Mouse (Mus musculus) myocyte (in vitro differentiated cells): ENCODE measurements around the gene Fam53a. TPM values are rescaled to one million over a fixed set of nuclear protein-coding genes. Genes with fewer than 3 reads are reported as not detected.

Experiments
- H3K27me3 ChIP-seq: one replicate; pipeline ENCODE4 v1.6.1; 2011; ENCODE audit not compliant: control insufficient read depth, insufficient read depth, insufficient read length
- H3K36me3 ChIP-seq: one replicate; pipeline ENCODE4 v1.6.1; 2011; ENCODE audit not compliant: control insufficient read depth, insufficient read depth
- H3K4me2 ChIP-seq: one replicate; pipeline ENCODE4 v1.6.1; 2011; ENCODE audit warnings: low read depth, control low read depth
- H3K4me3 ChIP-seq: one replicate; pipeline ENCODE4 v1.5.1; 2011; ENCODE audit warnings: mild to moderate bottlenecking, control low read depth, moderate library complexity
- H3K79me2 ChIP-seq: one replicate; pipeline ENCODE4 v1.6.1; 2011; ENCODE audit not compliant: control insufficient read depth, insufficient read depth
- H3ac ChIP-seq: one replicate; pipeline ENCODE4 v1.6.1; 2011; ENCODE audit not compliant: control insufficient read depth, insufficient read length
- CEBPB ChIP-seq: IDR thresholded peaks from 2 replicates; pipeline ENCODE4 v1.6.1; 2011; ENCODE audit warnings: mild to moderate bottlenecking, moderate library complexity; ENCODE audit not compliant: poor library complexity, insufficient read depth, severe bottlenecking
- E2F4 ChIP-seq: IDR thresholded peaks from one replicate; pipeline ENCODE4 v1.6.1; 2011; ENCODE audit warnings: mild to moderate bottlenecking, control low read depth, moderate library complexity; ENCODE audit not compliant: insufficient read depth
- MAX ChIP-seq: IDR thresholded peaks from one replicate; pipeline ENCODE4 v1.6.1; 2011; ENCODE audit warnings: low read depth, mild to moderate bottlenecking, control low read depth
- MYOD1 ChIP-seq, 3 experiments: IDR thresholded peaks; one replicate each; pipeline ENCODE4 v1.6.1; 2011; ENCODE audit warnings: control low read depth in 2 of 3, low read depth in 2 of 3, mild to moderate bottlenecking in 2 of 3, moderate library complexity in 1 of 3; ENCODE audit not compliant: insufficient read length in 2 of 3, control insufficient read depth in 1 of 3
- MYOG ChIP-seq, 3 experiments: IDR thresholded peaks; one replicate each; pipeline ENCODE4 v1.6.1; 2011; ENCODE audit warnings: control low read depth in 2 of 3, low read depth in 2 of 3, mild to moderate bottlenecking in 2 of 3; ENCODE audit not compliant: insufficient read length in 2 of 3, control insufficient read depth in 1 of 3, insufficient read depth in 1 of 3
- POLR2A ChIP-seq: IDR thresholded peaks from one replicate; pipeline ENCODE4 v1.6.1; 2011; ENCODE audit warnings: low read depth, mild to moderate bottlenecking, control low read depth, moderate library complexity; ENCODE audit not compliant: insufficient read length
- POLR2AphosphoS2 ChIP-seq: IDR thresholded peaks from one replicate; pipeline ENCODE4 v1.6.1; 2011; ENCODE audit warnings: low read depth, control low read depth; ENCODE audit not compliant: insufficient read length
- REST ChIP-seq: IDR thresholded peaks from one replicate; pipeline ENCODE4 v1.6.1; 2011; ENCODE audit warnings: mild to moderate bottlenecking, control low read depth, moderate library complexity; ENCODE audit not compliant: insufficient read depth, insufficient read length
- SRF ChIP-seq: IDR thresholded peaks from one replicate; pipeline ENCODE4 v1.6.1; 2011; ENCODE audit warnings: low read depth; ENCODE audit not compliant: control insufficient read depth, insufficient read length
- TCF12 ChIP-seq: IDR thresholded peaks from one replicate; pipeline ENCODE4 v1.6.1; 2011; ENCODE audit warnings: mild to moderate bottlenecking, control low read depth; ENCODE audit not compliant: poor library complexity, insufficient read depth, severe bottlenecking
- TCF3 ChIP-seq: IDR thresholded peaks from one replicate; pipeline ENCODE4 v1.6.1; 2011; ENCODE audit warnings: low read depth, control low read depth; ENCODE audit not compliant: insufficient read length
- USF1 ChIP-seq: IDR thresholded peaks from one replicate; pipeline ENCODE4 v1.6.1; 2011; ENCODE audit warnings: low read depth, mild to moderate bottlenecking, control low read depth, moderate library complexity
- polyA plus RNA-seq: library from polyadenylated mRNA; unstranded; fragments of >200 nt; fragmentation: generic; extraction: Trizol; gene quantifications from one replicate; pipeline ENCODE4 v1.2.1, GENCODE M21; 2012; ENCODE audit warnings: missing spikeins

Gene Fam53a
- polyA plus RNA-seq, 1 experiment, result 28.3 TPM

DNA sequence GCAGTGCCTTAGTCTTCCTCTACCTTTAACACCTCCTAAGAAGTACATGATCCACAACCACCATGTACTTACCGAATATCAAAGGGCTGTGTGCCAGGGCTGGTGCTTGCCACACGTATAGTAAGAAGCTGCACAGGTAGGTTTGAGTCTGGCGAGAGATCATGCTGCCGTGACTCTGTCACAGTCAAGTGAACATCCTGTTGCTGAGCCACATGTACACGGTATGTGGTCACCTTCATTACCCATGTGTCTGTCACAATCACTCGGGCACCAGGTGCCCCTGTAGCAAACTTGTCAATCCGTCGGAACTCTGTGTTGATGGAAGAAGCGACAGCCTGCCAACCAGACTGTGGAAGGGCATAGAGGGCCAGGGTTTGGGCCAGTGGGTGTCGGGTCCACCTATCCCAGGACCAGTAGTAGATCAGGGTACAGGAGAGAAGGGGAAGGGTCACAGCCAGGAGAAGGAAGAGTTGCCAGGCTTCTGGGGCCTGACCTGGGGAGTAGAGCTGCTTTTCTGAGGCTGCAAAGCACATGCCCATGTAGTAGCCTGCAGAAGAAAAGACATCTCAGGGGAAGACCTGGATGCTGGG is 25.9 kb upstream of the Fam53a start:
- TF ChIP-seq SRF (no peak), TCF12 (no peak), TCF3 (no peak), POLR2A (no peak), USF1 (no peak), CEBPB (no peak), MYOD1 (IDR thresholded peaks at IDR 0.05; ENCODE audit: control insufficient read depth in 1 of 3, insufficient read length in 2 of 3, low read depth in 2 of 3) (no peak), POLR2AphosphoS2 (no peak), MAX (no peak), REST (no peak), E2F4 (no peak)
- Histone ChIP-seq H3ac (no peak overlapping the region), H3K4me2 (peak overlapping the region; percentile 88), H3K4me3 (peak overlapping the region; percentile 97), H3K36me3 (no peaks in the 10 kb centered on the region), H3K27me3 (no peaks in the 10 kb centered on the region), H3K79me2 (peaks cover 59% of the 10 kb centered on the region)

DNA sequence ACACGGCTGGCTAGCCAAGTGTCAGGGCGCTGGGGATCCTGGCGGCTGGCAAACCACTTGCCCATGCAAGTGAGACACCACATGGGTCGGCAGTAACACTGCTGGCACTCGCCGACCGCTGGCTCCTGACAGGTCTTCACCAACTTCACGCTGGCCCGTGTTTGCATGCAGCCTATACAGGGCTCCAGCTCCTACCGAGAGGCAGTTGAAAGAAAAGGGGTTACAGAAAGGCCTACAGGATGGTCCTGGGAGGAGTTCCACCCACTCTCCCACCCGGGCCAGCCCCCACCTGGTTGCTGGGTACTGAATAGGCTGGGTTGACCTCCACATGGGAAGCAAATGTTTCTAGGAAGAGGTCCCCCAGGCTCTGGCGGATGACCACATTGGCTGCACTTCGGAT is 25.0 kb upstream of the Fam53a start:
- H3K36me3 ChIP-seq, result peaks cover under 1% of the 10 kb centered on the region
- no peak for TF ChIP-seq TCF3
- TF ChIP-seq MYOD1 (IDR thresholded peaks at IDR 0.05; ENCODE audit: control insufficient read depth in 1 of 3, insufficient read length in 2 of 3, low read depth in 2 of 3), result no peak
- TF ChIP-seq E2F4, result no peak
- no peak for TF ChIP-seq SRF
- no peak for TF ChIP-seq POLR2AphosphoS2
- TF ChIP-seq USF1, result no peak
- TF ChIP-seq POLR2A, result no peak
- TF ChIP-seq MYOG (IDR thresholded peaks at IDR 0.05; ENCODE audit: control insufficient read depth in 1 of 3, insufficient read depth in 1 of 3, insufficient read length in 2 of 3, low read depth in 2 of 3), result no peak
- no peak for TF ChIP-seq CEBPB
- TF ChIP-seq REST, result no peak
- no peak for TF ChIP-seq TCF12
- TF ChIP-seq MAX, result no peak
- no peaks in the 10 kb centered on the region for H3K27me3 ChIP-seq
- no peak overlapping the region for H3ac ChIP-seq
- H3K4me2 ChIP-seq, result no peak overlapping the region
- no peak overlapping the region for H3K4me3 ChIP-seq
- peaks cover 59% of the 10 kb centered on the region for H3K79me2 ChIP-seq

GRCm38 (mm10) chr5:33652783-33653173 is 23.3 kb upstream of the Fam53a start:
- H3K36me3 ChIP-seq, result peaks cover 5% of the 10 kb centered on the region

DNA sequence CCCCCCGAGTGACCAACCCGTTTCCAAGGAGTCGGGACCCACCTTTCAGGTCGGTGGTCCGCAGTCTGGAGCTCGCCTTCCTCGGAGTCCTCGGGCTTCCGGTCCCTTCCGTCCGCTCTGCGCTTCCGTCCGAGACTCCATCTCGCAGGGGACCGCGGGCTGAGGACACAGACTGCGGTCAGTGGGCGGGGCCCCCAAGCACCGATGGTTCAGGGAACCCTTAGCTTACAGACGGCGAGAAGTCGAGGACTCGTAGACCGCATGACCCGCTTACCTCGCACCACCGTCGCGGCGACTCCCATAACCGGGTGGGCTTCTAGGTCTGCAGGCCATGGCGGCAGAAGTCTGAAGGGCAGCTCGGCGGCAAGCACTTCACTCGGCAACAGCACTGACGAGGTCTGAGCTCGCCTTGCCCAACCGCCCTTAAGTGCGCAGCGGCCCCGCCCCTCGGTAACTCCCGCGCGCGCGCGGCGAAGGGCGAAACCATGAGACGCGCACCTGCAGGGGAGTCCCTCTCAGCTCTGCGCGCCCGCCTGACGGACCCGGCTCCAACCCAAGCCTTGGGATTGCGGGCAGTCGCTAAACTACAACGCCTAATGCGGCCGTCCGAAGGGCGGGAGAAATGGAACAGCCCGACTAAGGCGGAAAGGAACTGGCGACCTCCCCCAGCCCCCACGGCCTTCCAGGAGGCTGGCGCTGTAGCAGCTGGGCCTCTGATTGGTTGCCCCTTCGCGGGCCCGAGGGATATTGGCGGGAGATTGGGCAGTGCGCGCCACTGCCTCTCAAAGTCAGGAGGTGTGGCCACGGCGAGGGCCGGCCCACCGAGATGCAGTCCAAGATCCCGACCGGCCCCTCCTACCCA is 22.7 kb upstream of the Fam53a start, which contains the start of gene Slbp:
Gene Slbp (minus strand): TSS at position 654 of the 862 bp plus-strand sequence.
- TF ChIP-seq TCF12 (no peak), CEBPB (no peak), E2F4 (peak; percentile 82), MAX (no peak), MYOD1 (IDR thresholded peaks at IDR 0.05; ENCODE audit: control insufficient read depth in 1 of 3, insufficient read length in 2 of 3, low read depth in 2 of 3) (peak in 2 of 3 experiments; percentile 1 to 13), TCF3 (no peak), SRF (peak; percentile 59), USF1 (no peak), POLR2A (peak; percentile 99), REST (no peak), MYOG (IDR thresholded peaks at IDR 0.05; ENCODE audit: control insufficient read depth in 1 of 3, insufficient read depth in 1 of 3, insufficient read length in 2 of 3, low read depth in 2 of 3) (peak in 1 of 3 experiments; percentile 1), POLR2AphosphoS2 (peak; percentile 98)
- Histone ChIP-seq H3K79me2 (peaks cover 63% of the 10 kb centered on the region), H3K27me3 (no peaks in the 10 kb centered on the region), H3ac (peak within 1 kb of the TSS; percentile 63), H3K4me3 (peak within 1 kb of the TSS; percentile 97), H3K36me3 (peaks cover 8% of the 10 kb centered on the region), H3K4me2 (peak within 1 kb of the TSS; percentile 93)

More at GRCm38 (mm10) chr5:33652783-33653173, 23.3 kb upstream of the Fam53a start:
- Histone ChIP-seq H3K4me2 (peak overlapping the region; percentile 77), H3ac (peak overlapping the region; percentile 63), H3K27me3 (no peaks in the 10 kb centered on the region), H3K4me3 (peak overlapping the region; percentile 97), H3K79me2 (peaks cover 58% of the 10 kb centered on the region)
- TF ChIP-seq MYOG (IDR thresholded peaks at IDR 0.05; ENCODE audit: control insufficient read depth in 1 of 3, insufficient read depth in 1 of 3, insufficient read length in 2 of 3, low read depth in 2 of 3) (no peak), TCF3 (no peak), USF1 (no peak), REST (no peak), CEBPB (no peak), TCF12 (no peak), POLR2AphosphoS2 (no peak), MYOD1 (IDR thresholded peaks at IDR 0.05; ENCODE audit: control insufficient read depth in 1 of 3, insufficient read length in 2 of 3, low read depth in 2 of 3) (no peak)
